Mouse (Mus musculus): Measurements from ENCODE around the gene Bbc3. TPM values are rescaled to one million over a fixed set of nuclear protein-coding genes. Genes with fewer than 3 reads are reported as not detected.
A peak's percentile ranks its signal among the peaks of the same experiment; 100 is the strongest.

Gene Bbc3
- total and polyA plus RNA-seq, 3 experiments: 2.1 to 3.3 (median 3.2) TPM

GRCm38 (mm10) chr7:16366669-16367068 is 58.5 kb downstream of the Bbc3 start:
- TF ChIP-seq CTCF (IDR thresholded peaks at IDR 0.05) (no peak), POLR2A (IDR thresholded peaks at IDR 0.05; ENCODE audit: insufficient read depth, low read depth, low read length) (no peak), EP300 (IDR thresholded peaks at IDR 0.05; ENCODE audit: insufficient read depth, low read depth, low read length) (no peak)
- peaks cover 8% of the 10 kb centered on the region for H3K4me1 ChIP-seq (ENCODE audit: control insufficient read depth, insufficient read depth, low read length)
- intact Hi-C loops (cut with DNase I): no loop called here
- no peaks in the 10 kb centered on the region for H3K27me3 ChIP-seq (ENCODE audit: control insufficient read depth, insufficient read depth, low read length)
- H3K27ac ChIP-seq: peak overlapping the region; percentile 31; the same call in 1 of the 2 replicates
- 73% methylated on average over 4 of the region's 4 CpGs for WGBS
- H3K9ac ChIP-seq (ENCODE audit: low read depth, low read length): no peak overlapping the region
- no peak for DNase-seq
- H3K79me2 ChIP-seq (replicated peaks; ENCODE audit: control insufficient read depth, insufficient read depth, low read length): no peaks in the 10 kb centered on the region
- peaks cover 32% of the 10 kb centered on the region for H3K36me3 ChIP-seq (ENCODE audit: control insufficient read depth, insufficient read depth, low read length)
- no peak overlapping the region for H3K4me3 ChIP-seq

Other genes starting within 250 kb of the Bbc3 start
- not detected for gene Zfp541, start 246.6 kb upstream of the Bbc3 start, total RNA-seq (2021)
- 0.02 and 0.03 TPM in 2 replicates for gene Zfp541, start 246.6 kb upstream of the Bbc3 start, polyA plus RNA-seq (2012; rRNA removed)
- gene Napa, start 209.9 kb upstream of the Bbc3 start, total RNA-seq (2021): 10 to 100 TPM; 74.0 to 95.3 TPM
- gene Napa, start 209.9 kb upstream of the Bbc3 start, polyA plus RNA-seq (2012; rRNA removed): 147 and 165 TPM in 2 replicates
- 10 to 100 TPM; 17.8 to 20.6 TPM for gene Kptn, start 188.5 kb upstream of the Bbc3 start, total RNA-seq (2021)
- 38.3 and 45.2 TPM in 2 replicates for gene Kptn, start 188.5 kb upstream of the Bbc3 start, polyA plus RNA-seq (2012; rRNA removed)
- under 1 TPM; 0.50 to 0.84 TPM for gene Slc8a2, start 178.6 kb upstream of the Bbc3 start, total RNA-seq (2021)
- 0.61 and 0.96 TPM in 2 replicates for gene Slc8a2, start 178.6 kb upstream of the Bbc3 start, polyA plus RNA-seq (2012; rRNA removed)
- gene Meis3, start 133.3 kb upstream of the Bbc3 start, total RNA-seq (2021): 1 to 10 TPM; 4.3 to 4.6 TPM
- gene Meis3, start 133.3 kb upstream of the Bbc3 start, polyA plus RNA-seq (2012; rRNA removed): 7.4 and 8.7 TPM in 2 replicates
- gene Dhx34, start 86.4 kb upstream of the Bbc3 start, total RNA-seq (2021): 1 to 10 TPM; 6.1 to 8.9 TPM
- gene Dhx34, start 86.4 kb upstream of the Bbc3 start, polyA plus RNA-seq (2012; rRNA removed): 13.2 and 15.8 TPM in 2 replicates
- 1 to 10 TPM; 1.4 to 1.6 TPM for gene C5ar2, start 64.2 kb upstream of the Bbc3 start, total RNA-seq (2021)
- gene C5ar2, start 64.2 kb upstream of the Bbc3 start, polyA plus RNA-seq (2012; rRNA removed): 1.1 and 1.3 TPM in 2 replicates
- gene C5ar1, start 48.9 kb upstream of the Bbc3 start, total RNA-seq (2021): 1 to 10 TPM; 7.9 to 8.1 TPM
- gene C5ar1, start 48.9 kb upstream of the Bbc3 start, polyA plus RNA-seq (2012; rRNA removed): 10.0 TPM in 2 replicates
- gene Inafm1, start 34.8 kb upstream of the Bbc3 start, total RNA-seq (2021): 10 to 100 TPM; 15.4 to 17.4 TPM
- gene Inafm1, start 34.8 kb upstream of the Bbc3 start, polyA plus RNA-seq (2012; rRNA removed): 12.8 and 16.3 TPM in 2 replicates
- gene Ccdc9, start 21.6 kb upstream of the Bbc3 start, total RNA-seq (2021): 10 to 100 TPM; 33.1 to 46.7 TPM
- 21.8 and 22.1 TPM in 2 replicates for gene Ccdc9, start 21.6 kb upstream of the Bbc3 start, polyA plus RNA-seq (2012; rRNA removed)
- 10 to 100 TPM; 33.0 to 36.1 TPM for gene Sae1, start 79.4 kb downstream of the Bbc3 start, total RNA-seq (2021)
- 23.4 and 45.3 TPM in 2 replicates for gene Sae1, start 79.4 kb downstream of the Bbc3 start, polyA plus RNA-seq (2012; rRNA removed)
- 10 to 100 TPM; 27.7 to 32.4 TPM for gene Zc3h4, start 92.5 kb downstream of the Bbc3 start, total RNA-seq (2021)
- gene Zc3h4, start 92.5 kb downstream of the Bbc3 start, polyA plus RNA-seq (2012; rRNA removed): 17.7 and 17.8 TPM in 2 replicates
- 10 to 100 TPM; 82.9 to 88.2 TPM for gene Tmem160, start 144.4 kb downstream of the Bbc3 start, total RNA-seq (2021)
- 109 and 140 TPM in 2 replicates for gene Tmem160, start 144.4 kb downstream of the Bbc3 start, polyA plus RNA-seq (2012; rRNA removed)
- gene Npas1, start 169.3 kb downstream of the Bbc3 start, total RNA-seq (2021): not detected
- not detected in 2 replicates for gene Npas1, start 169.3 kb downstream of the Bbc3 start, polyA plus RNA-seq (2012; rRNA removed)